Mouse (Mus musculus) cerebellum, adult 2 months (tissue): ENCODE data around the gene Limch1.

Source experiments
- CTCF ChIP-seq: fragments of 200-500 bp; IDR thresholded peaks from 2 replicates; pipeline ENCODE4 v1.5.1; 2011; ENCODE audit warnings: low read depth, mild to moderate bottlenecking, control low read depth, low read length, moderate library complexity, borderline replicate concordance; ENCODE audit not compliant: insufficient read depth
- POLR2A ChIP-seq: fragments of 200-500 bp; IDR thresholded peaks from 2 replicates; pipeline ENCODE4 v1.6.1; 2011; ENCODE audit warnings: low read length, control low read depth, borderline replicate concordance; ENCODE audit not compliant: insufficient read depth

- TF ChIP-seq CTCF (no peak), POLR2A (no peak)
Measured at GRCm38 (mm10) chr5:66872681-66873080, 127.1 kb downstream of the Limch1 start.
